Mouse (Mus musculus): ENCODE results near the gene Kcna3.

Kcna3 gene

DNA sequence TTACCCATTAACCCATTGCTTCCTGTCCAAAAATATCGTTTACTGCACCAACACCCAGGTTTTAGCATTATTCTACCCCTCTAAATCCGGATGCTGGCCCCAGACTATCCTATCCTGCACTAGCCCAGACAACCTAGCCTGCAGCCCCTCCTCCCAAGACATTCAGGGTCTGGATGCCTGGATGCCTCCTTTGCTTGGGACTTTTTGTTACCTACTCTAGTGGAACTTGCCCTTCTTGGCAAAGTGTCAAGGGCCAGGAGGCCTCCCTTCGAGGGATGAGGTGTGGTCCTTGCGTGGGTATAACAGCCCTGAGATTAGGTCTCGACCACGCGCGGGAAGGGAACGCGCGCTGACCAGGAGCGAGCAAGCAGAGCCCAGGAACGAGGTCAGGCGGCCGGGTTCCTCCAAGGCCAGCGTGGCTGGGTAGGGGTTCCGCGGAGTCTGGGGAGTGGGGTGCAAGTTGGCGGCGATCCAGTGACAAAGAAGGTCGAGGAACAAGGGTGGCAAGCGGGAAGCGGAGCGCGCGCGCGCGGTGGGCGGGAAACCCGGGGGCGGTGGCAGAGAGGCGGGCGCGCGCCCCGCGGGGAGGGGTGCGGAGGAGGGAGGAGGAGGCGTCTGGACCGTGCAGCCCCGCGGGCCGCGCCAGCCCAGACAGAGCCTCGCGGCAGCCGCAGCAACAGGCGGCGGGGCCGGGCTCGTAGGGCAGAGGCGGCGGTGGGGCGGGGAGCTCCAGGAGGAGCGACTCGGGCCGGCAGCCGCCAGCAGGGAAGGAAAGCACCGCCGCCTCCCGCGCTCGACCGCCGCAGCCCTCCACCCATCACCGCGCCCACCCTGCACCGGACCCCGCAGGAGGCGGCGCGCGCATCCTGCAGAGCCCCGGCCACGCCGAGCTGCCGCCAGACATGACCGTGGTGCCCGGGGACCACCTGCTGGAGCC is at the start of gene Kcna3:
TSS of gene Kcna3 (plus strand) at position 649 of the 937 bp plus-strand sequence.
- WGBS: 1% methylated on average over 70 of the region's 80 CpGs

DNA sequence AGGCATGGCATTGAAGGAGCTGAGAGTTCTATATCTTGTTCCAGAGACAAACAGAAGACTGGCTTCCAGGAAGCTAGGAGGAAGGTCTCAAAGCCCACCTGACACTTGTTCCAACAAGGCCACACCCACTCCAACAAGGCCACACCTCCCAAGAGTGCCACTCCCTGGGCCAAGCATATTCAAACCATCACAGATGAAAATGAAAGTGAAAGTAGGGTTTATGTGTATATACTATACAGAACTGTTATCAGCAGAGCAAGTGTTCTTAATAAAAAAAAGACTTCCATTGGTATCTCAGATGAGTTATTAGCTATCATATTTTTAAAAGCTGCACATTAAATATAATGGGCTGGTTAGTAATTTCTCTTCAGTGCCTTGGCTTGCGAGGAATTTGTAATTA is 44.6 kb upstream of the Kcna3 start:
- 92% methylated on average over 1 of the region's 1 CpGs for WGBS

DNA sequence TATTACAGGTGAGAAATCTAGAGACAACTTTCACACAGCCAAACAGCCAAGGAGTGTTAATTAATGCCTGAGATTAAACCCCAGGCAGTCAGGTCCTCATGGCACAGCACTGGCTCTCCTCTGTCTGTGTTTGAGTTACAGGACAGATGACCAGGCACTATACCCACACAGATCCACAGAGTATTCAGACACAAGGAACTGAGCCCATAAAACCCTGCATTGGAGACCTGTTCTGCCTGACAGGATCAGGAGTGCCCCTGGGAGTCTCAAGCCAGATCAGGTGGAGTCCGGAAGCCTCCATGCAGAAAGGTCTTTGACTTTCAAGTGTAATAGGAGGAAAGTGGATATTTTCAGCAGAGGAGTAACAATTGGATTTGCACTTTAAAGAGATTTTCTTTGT is 40.6 kb upstream of the Kcna3 start:
- 89% methylated on average over 1 of the region's 1 CpGs for WGBS

DNA sequence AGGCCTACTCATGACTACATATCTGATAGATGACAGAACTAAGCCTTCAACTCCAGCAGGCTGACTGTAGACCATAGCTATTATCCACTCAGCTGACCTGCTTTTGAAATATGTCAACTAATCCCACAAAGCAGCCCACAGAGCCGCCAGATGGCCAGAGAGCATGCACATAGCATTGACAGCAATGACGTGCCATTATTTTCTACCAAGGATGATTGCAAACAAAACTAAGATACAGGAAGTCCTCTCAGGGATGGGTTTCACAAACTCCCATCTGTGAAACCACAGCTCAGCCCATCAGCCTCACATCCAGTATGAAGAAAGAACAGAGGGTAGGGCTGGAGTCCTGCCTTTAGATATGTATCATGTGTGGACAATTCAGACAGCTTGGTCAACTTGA is 39.8 kb upstream of the Kcna3 start:
- WGBS: 87% methylated on average over 2 of the region's 2 CpGs

DNA sequence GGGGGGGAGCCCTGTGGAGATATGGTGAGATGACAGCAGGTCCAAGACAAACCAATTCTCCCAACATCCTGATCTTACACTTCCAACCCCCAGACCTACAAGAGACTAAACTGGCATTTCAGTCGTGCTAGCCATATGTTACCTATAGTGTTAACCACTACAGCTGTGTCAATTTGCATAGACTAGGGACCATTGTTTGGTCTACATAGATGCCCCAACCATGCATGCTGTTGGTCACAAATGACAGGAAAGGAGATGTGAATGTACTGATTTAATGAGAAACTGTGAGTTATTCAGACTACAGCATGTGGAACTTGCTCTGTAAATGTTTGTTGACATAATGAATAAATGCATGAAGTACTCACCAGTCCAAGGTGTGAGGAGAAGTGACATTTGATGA is 37.6 kb upstream of the Kcna3 start:
- 53% methylated on average over 1 of the region's 1 CpGs for WGBS

DNA sequence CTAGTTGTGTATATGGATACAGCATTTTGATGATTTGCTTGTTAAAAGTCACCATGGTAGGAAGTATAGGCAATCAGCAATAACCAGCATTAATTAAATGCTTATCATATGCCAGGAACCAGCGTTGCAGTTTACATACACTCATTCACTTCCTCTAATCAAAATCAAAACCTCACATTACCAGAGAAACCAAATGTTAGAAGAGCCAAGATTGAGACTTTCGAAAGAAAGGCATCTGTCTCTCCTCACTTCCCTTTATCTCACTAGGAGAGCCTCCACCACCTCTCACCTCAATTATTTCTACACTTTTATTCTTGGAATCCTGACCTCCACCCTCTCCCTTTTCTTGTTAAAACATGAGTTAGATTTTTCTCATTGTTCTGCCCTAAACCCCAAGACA is 35.8 kb upstream of the Kcna3 start:
- 73% methylated on average over 2 of the region's 2 CpGs for WGBS

DNA sequence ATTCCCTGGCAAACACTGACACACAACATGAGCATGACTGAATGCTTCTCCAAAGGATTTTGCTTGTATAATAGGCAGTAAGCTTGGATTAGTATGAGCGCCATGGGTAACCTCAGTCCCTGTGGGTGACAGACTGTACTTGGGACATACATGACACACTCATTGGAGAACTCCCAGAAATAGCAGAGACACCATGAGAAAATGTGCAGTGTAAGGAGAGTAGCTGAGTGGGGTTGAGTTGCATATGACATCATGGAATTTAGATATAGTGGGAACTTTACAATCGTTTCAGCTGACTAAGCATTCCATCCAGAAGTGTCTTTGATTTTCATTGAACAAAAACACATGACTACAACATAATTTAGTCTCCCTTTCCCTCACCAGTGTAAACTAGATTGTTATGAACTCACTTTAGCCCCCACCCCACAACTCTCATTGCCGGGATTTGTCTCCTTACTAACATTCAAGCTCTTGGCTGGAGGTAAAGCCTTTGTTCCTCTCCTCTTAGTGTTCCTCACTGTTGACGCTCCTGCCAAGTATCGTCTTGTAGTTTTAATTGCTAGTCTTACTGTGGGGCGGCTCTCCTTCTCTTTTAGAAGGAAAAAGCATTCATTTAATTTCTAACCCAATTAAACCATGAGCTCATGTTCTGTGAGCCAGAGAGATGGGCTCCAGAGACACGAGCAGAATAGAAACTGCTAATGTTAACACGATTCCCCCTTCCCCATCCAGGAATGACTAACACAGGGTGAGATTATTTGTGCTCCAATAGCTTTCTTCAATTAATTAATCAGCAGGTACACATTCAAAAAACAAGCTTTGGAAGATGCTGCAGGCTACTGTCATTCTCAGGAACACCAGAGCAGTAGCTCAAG is 33.5 kb upstream of the Kcna3 start:
- 54% methylated on average over 8 of the region's 8 CpGs for WGBS

DNA sequence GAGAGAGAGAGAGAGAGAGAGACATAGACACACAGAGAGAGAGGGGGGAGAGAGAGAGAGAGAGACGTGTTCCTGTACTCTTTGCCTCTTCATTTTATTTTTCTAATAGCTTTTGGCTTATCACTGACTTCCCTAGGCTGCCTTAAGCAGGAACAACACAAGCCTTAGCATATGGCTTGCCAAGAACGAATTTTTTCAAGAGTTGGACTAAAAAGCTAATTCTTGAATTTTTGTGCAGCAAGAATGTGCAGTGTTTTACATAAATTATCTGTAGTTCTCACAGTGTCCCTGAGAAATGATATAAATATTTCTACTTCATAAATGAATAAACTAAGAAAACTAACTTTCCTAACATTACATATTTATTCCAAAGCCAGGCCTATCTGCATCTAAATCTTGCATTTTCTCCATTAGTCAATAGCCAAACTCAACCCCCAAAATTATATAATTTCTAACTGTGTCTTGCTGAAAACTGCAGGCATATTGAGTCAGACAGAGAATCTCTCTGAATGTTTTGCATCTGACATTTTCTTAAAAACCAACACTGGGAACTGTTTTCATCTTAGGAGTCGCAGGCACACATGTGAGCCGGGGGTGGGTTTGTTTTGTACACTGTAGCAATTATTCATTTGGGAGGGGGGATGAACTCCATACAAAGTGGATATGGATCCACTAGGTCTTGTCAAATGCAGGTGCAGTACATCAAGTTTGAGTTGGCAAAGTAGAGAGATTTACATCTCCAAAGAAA is 26.5 kb upstream of the Kcna3 start:
- 39% methylated on average over 4 of the region's 4 CpGs for WGBS

DNA sequence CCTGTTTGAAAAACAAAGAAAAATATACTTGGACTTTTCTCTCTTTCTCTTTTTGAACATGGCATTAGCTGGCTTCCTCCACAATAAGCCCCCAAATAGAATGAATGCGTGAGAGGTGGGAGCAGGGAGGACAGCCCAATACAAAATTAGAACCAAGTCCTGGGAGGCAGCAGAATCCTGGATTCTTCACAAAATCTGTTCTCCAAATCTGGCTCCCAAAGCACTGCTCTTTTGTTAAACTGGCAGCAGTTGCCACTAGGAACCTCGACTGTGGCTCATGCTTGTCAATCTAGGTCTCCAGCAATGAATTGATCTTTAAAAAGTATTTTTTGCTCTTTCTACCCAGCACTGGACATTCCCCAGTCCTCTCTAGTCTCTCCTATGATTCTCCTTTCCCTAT is 17.7 kb upstream of the Kcna3 start:
- WGBS: 11% methylated on average over 2 of the region's 2 CpGs

DNA sequence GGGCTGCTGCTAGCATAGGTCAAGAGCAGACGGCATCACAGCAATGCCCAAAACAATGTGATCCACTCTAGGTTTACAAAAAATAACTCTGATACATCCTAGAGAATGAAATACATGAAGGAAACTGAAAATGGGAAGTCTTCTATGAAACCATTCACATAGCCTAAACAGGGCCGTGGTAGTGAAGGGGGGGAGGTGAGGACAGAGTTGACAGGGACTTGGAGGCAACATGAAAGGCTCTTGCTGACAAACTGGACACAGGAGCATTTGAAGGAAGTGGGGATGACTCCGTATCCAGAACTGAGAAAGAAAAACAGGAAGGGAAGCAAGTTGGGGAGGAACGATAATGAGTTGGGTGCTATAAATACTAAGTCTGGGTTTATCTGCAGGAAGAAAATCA is 4.4 kb upstream of the Kcna3 start:
- WGBS: 62% methylated on average over 4 of the region's 4 CpGs

DNA sequence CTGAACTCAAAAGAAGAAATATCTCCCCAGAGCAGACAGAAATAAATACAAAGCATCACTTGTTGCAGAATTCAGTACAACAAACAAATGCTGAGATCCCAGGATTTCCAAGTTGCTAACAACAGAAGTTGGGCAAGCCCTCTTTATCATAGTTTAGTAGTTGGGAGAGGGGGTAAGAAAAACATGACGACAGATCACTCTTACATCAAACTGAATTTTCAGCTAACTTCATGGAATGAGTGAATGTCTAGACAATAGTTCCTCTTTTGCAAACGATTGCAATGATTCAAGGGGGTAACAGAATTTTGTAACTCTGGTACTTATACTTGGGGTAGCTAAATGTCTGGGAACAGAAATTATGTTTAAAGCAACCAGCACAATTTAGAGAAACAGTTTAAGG is 1.2 kb upstream of the Kcna3 start:
- 33% methylated on average over 2 of the region's 2 CpGs for WGBS

DNA sequence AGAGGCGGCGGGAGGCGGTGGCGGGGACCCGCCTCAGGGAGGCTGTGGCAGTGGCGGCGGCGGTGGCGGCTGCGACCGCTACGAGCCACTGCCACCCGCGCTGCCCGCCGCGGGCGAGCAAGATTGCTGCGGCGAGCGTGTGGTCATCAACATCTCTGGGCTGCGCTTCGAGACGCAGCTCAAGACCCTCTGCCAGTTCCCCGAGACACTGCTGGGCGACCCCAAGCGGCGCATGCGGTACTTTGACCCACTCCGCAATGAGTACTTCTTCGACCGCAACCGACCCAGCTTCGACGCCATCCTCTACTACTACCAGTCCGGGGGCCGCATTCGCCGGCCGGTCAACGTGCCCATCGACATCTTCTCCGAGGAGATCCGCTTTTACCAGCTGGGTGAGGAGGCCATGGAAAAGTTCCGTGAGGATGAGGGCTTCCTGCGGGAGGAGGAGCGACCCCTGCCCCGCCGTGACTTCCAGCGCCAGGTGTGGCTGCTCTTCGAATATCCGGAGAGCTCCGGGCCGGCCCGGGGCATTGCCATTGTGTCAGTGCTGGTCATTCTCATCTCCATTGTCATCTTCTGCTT is 580 bp downstream of the Kcna3 start:
- WGBS: under 1% methylated on average over 55 of the region's 55 CpGs

DNA sequence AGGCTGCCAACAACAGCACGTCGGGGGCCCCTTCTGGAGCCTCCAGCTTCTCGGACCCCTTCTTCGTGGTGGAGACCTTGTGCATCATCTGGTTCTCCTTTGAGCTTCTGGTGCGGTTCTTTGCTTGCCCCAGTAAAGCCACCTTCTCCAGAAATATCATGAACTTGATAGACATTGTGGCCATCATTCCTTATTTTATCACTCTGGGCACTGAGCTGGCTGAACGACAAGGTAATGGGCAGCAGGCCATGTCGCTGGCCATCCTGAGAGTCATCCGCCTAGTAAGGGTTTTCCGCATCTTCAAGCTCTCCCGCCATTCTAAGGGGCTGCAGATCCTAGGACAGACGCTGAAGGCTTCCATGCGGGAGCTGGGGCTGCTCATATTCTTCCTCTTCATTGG is 1.1 kb downstream of the Kcna3 start:
- 21% methylated on average over 12 of the region's 12 CpGs for WGBS

DNA sequence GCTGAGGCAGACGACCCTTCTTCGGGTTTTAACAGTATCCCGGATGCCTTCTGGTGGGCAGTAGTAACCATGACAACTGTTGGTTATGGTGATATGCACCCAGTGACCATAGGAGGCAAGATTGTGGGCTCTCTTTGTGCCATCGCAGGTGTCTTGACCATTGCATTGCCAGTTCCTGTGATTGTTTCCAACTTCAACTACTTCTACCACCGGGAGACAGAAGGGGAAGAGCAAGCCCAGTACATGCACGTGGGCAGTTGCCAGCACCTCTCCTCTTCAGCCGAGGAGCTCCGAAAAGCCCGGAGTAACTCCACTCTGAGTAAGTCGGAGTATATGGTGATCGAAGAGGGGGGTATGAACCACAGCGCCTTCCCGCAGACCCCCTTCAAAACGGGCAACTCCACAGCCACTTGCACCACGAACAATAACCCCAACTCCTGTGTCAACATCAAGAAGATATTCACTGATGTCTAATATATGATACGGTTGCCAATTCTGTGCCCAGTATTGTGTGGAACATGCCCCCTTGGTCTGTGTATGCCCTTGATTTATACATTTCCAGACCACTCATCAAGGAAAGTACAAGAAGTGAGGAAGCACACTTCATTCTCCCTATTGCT is 1.7 kb downstream of the Kcna3 start:
- 33% methylated on average over 16 of the region's 16 CpGs for WGBS

DNA sequence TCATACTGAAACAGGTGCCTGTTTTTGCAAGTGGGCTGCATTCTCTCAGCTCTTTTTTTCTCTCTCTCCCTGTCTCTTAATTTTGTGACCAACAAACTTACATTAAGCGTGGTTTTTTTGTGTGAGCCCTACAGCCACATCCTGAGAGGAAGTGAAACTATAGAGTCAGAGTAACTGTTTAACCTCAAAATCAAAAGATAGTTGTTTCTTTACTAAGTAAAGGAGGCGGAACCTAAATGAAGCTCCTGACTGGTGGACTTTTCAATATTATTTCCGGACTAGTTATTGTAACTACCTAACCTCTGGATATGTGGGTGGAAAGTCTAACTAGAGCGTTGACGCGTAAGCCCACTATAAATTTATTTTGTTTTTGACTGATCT is 2.2 kb downstream of the Kcna3 start:
- WGBS: 39% methylated on average over 6 of the region's 6 CpGs

DNA sequence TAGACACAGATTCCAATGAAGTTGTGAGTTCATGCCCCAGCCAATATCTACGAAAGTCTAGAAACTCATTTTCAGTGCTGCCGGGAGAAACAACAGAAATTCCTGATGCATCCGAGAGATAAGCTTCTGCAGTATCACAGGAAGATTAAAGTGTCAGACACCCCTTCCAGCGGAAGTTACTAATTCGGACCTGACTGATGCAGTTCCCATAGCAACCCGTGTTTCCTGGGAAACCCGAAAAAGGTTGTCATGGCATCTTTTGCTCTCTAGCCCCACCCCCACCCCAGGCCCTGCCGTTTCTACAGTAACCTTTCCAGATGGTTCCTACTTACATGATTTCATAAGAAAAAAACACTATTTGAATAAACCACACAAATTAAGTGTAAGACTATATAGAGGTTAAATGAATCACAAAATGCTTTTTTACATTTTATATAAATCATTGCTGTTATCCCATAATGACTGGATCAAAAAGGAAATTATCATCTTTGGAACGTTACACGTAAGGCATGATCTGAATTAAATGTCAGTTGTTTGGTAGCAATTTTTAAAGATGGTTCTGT is 2.8 kb downstream of the Kcna3 start:
- 21% methylated on average over 10 of the region's 10 CpGs for WGBS

DNA sequence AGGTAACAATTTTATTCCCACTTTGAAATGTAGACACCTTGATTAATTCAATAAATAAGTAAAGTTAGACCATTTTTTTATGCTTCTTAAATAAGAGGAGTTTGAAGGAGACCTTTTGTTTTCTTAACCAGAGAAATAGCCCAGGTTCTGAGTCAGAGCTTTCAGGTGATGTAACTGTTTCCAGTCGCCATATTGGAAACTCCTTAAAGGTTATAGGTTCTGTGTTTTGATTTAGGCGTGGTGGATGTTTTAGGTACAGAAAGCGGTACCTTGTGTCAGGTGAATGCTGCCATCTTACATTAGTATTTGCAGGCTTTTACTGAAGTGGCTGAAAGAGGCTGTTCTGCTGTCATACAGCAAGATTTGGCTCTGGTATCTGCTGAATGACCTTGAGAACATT is 4.4 kb downstream of the Kcna3 start:
- 49% methylated on average over 3 of the region's 3 CpGs for WGBS

DNA sequence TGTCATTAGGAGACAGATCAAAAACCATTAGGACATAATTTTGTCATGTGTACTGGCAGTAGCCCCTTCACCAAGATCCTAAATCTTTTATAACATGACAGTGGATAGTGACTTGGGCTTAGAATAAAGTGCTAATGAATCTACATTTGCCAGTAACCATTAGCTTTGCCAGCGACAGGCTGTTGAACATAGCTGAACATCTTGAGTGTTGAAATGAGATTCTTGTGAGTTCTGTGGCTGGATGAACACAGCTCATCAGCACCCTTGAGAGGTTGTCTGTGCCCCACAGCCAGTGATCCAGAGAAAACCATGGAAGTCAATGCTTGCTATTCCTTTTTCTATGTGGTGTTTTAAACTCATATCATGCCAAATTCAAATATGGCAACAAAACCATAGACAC is 5.7 kb downstream of the Kcna3 start:
- whole genome bisulfite sequencing: 33% methylated on average over 1 of the region's 1 CpGs

DNA sequence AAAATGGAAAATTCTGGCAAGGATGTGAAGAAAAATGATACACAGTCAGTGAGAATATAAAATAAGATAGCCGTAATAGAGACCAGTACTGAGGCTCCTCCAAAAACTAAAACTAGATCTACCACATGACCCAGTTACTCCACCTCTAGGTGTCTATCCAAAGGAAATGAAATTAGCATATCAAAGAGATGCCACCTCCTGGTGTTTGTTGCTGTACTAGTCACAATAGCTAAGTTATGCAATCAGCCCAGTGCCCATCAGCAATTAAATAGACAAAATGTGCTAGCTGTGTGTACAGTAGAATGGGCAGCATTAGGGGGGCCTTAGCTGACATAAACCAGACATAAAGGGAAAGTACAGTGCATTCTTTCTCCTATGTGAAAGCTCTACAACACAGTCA is 25.5 kb downstream of the Kcna3 start:
- WGBS: 87% methylated on average over 1 of the region's 1 CpGs

DNA sequence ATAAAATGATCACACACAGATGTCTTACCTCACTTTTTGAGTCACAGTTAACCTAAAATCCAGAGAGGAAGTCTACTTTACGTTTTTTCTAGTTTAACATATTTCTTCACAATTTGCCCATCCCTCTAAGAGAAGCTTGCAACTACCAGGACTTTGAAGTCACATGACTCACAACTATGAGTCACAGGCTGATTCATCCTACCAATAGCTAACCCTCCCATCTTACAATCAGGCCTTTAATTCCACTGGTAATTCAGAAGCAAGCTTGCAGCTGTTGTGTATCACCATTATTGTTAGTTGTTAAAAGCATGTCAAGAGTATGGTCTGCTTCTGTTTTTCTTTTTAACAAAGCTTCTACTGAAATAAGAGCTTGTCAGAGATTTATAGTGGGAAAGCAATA is 26.8 kb downstream of the Kcna3 start:
- 32% methylated on average over 1 of the region's 1 CpGs for WGBS

DNA sequence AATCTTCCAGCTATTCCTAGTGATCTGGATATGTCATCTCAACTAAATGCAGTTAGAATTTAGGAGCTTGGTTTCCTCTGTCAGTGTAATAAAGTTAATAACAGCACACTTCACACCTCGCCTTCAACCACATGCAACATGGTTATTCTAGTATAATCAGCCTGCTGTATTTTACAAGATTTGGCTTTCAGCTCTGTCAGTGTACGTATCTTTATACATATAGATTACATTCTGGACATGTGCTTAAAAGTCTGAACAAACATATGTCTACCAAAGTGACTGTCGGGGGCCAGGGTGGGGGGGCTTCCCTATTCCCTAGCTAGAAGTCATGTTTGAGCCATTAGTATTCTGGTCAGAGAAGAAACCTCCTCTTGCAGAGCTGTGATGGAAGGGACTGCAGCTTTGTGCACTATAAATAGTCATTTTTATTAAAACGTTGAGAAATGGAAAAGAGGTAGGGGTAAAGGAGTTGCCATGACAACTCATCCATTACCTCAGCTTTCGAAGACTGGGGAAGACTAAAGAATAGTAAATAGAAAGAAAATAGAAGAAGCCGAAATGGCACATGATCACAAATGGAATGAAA is 29.6 kb downstream of the Kcna3 start:
- 36% methylated on average over 6 of the region's 6 CpGs for WGBS

All from cerebral cortex, adult 2 months (tissue).